Mouse (Mus musculus): ENCODE data around the gene Hist2h2aa1.
"Not testable (repeated sequence)": the region's sequence is repeated elsewhere in the genome, so short reads cannot be mapped to it uniquely, and the experiment has no call there.

Gene Hist2h2aa1

DNA sequence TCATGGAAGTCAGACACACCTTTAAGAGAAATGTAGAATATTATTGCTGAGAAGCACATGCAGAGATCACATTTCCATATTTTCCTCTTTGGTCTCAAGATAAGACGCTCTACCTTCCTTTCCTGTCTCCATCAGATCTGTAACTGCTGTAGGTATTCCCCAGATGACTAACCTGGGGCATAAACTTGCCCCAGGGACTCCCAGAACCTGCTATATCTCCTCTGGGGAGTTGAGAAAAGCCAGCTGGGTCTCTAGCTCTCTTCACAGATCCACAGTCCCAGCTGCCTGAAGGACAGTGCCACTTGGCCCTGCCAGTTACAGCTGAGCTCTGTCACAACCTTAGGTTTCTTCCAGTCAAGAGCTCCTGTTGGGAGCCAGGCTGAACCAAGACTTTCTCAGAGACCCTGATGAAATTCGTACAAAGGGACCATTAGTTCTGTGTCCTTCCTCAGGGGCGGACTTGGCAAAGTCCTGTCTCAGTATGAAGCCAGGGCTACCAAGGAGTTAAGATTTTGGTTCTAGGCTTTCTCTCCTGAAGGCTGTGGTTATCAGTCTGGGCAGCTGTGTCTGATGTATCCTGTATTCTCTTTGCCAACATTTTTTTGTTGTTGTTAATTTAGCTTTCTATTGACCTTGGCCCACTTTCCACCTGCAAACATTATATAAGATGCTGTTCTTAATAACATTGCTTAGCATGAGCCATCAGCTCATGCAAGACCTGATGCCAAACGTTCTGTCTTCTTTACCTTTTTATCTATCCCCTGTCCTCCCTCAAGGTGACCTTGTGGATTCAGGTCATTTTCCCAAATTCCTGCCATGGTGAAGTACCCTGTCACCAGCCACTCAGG lies 14.2 kb upstream of the Hist2h2aa1 start:
- no peak for DNase-seq

DNA sequence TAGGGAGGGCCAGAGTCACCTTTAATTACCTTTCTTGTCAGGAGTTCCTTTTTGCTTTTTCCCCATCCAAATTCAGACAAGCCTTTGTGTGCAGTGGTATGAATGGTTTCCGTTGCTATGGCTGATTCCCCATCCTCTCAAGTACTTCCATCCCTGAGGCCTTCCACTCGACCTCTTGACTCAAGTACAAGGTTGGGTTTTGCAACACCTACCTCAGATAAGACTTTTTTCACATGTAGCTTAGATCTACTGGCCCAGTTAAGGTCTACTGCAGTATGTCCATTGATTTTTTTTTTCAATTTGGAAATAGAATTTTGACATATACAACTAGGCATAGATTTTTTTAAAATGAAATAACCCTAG lies 13.6 kb upstream of the Hist2h2aa1 start:
- DNase-seq: no peak

DNA sequence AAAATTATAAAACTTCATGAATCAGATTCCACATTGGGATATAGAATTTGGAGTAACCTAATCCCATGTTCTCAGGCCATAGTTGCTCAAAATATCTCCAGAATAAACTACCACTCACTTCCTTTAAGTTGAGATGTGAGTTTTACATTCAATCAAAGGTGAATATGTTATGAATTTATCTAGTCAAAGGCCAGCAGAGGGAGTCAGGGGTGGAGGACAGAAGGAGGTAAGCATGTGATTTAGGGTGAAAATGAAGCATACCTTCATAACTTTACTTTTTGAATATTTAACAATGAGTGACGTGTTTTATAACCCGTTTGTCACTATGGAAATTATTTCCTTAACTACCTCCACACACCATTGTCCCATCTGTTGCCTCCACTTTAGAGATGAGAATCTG lies 10.4 kb upstream of the Hist2h2aa1 start:
- DNase-seq: no peak

DNA sequence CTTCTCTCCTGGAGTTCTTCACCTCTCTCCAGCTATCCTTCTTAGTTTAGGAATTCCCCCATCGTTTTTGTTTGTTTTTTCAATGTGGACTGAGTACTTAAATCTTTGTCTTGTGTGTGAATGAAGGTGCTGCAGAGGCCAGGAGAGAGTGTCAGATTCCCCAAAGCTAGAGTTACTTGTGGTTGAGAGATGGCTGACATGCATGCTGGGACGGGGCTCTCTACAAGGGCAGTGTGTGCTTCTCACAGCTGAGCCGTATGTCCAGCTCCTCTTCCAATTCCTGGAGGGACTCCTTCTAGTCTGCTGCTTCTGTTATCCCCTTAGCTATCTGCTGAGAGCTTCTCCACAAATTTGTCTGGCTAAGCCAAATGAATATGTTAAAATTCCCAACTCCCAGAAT lies 9.5 kb upstream of the Hist2h2aa1 start:
- DNase-seq: no peak

DNA sequence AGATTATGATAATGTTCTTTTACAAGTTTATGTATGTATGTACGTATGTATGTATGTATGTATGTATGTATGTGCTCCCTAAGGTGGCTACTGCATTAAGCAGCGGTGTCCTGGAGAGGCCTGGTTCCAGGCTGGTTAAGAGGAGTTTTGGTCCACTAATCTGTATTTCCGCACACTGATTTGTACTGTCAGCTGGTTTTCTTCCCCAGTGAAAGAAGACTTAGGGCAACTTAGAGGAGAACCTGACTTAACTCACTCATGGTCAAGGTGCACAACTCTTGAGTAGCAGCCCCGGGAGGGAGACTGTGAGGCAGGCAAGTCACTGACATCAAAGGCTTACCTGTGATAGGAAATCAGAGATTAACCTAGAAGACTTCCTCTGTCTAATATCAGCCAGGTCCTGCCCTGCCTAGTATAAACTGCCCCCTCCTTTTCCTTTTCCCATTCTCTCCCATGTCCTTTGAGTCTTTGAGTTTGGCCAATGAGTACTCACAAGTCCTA lies 8.4 kb upstream of the Hist2h2aa1 start:
- DNase-seq: no peak

DNA sequence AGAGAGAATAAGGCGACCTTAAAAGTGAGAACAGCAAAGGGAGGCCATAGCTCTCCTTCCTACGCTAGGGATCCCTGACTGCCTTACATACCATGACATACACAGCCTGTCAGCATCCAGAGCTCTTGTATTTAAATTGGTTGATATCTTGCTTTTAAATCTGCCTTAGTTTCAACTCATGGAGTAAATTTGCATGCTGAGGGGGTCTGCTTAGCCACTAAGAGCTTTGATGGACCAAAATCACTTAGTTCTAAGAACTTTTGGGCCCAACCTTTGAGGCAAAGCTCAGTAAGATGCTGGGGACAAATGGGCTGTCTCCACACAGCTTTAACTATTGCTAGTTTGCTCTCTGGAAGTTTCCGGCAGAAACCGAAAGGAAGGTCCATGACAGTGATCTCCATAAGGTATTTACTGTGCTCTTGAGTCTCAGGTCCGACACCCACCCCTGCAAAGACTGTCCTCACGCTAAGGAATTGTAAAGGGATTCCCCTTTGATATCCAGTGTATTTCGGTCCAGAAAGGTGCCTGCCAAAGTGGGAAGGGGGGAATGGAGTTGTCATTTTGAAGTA lies 7.9 kb upstream of the Hist2h2aa1 start:
- no peak for DNase-seq

DNA sequence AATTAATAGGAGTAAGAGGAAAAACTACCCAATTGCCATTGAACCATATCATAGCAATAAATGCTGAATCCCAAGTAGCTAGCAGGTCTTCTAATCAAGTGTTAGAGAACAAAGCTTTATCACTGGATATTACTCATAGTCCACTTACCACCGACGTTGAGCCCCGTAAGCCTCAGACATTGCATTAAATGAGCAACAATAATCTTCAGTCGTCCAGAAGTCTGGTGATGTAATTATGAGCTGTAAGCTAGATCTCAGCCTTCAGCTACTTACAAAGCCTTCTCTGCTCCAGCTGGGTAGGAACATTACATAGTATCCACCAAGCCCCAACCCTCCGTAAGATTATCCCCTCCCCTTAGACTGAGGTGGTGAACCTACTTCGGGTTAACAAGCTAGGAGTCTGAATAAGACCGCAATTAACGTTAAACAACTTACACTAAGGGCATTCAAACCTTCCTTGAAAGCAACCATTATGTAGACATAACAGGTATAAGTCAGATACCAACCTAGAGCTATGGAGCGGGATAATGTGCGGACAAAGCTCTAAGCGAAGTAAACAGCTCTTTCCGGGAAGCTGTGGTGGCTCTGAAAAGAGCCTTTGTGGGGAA lies 7.3 kb upstream of the Hist2h2aa1 start:
- DNase-seq: no peak

DNA sequence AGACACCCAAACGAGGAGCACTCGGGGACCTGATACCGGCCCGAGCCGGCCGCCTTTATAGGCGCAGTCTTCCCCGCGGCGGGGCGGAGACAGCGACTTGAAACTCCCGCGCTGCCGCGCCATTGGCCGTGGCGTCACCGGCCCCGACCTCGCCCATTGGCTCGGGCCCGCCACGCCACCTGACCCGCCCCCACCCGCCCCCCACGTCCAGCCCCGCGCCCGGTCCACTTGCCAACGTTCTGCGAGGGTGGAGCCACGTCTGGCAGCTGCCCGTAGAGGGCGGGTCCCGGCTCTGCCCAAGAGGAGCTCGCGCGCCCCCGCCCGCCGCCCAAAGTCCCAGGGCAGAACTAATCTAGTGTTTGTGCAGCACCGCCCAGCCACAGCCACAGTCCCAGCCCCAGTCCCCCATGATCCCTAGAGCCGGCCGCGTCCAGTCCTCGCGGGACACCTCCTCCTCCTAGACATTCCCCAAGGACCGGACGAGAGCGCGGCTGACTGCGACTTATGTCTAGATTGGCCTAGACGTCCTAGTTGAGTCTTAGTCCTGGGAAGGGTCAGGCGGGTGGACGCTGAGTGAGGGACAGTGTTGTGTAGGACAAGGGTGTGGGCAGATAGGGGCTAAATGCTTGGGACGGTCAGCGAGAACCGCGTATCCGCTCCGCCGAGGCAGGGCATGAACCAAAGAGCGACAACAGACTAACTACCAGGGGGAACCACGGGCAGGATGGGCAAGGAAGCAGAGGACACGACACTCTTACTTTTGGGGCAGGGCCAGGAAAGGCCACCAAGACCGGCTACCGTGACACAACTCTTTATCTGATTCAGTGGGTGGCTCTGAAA lies 6.1 kb upstream of the Hist2h2aa1 start, which contains the start of gene Hist2h3c2:
TSS of gene Hist2h3c2 (minus strand) at position 174 of the 840 bp plus-strand sequence.
- peak; percentile 68 for DNase-seq

DNA sequence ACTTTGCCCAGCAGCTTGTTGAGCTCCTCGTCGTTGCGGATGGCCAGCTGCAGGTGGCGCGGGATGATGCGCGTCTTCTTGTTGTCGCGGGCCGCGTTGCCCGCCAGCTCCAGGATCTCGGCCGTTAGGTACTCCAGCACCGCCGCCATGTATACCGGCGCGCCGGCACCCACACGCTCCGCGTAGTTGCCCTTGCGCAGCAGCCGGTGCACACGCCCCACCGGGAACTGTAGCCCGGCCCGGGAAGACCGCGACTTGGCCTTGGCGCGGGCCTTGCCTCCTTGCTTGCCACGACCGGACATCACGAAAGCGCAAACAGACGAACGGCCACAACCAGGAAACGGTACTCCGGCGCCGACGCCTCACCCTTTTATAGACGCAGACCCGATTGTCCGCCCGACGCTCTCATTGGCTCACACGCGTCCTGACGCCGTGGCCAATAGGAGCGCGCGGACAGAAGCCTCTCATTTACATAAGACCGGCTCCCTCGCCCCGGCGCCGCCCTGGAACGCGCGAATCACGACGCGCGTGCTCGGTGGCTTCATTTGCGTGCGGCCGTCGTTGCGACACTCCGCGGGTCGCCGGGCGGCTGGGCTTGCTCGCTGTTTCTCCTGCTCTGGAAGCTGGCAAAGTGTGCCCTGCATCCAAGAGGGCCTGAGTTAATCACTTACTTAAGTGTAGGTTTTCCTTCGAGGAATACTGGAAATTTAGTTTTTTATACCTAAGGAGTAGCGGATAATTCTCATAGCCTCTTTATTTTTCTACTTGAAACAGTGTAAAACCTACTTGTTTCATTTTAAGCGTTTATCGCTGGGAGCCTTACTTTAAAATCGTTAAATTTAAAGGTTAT lies 5.1 kb upstream of the Hist2h2aa1 start, which contains the start of gene Hist2h2aa2:
TSS of gene Hist2h2aa2 (minus strand) at position 328 of the 850 bp plus-strand sequence.
- DNase-seq: peak; percentile 96

DNA sequence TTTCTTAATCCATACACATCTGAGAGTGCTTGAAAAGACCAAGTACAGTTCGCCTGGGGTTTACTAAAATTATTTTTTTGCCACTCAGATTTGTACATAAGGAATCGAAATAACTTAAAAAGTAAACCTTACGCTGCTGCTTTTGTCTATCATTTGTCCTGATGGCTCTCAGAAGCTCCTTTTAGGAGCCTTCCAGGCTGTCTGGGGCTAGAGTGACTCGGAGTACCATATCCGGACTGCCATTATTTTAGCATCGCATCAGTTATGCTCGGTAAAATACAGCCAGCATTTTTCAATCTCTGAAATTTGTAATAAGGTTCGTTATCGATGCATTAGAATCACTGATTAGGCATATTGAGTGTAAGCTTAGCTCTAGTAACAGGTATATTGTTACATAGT lies 4.5 kb upstream of the Hist2h2aa1 start:
- no peak for DNase-seq

DNA sequence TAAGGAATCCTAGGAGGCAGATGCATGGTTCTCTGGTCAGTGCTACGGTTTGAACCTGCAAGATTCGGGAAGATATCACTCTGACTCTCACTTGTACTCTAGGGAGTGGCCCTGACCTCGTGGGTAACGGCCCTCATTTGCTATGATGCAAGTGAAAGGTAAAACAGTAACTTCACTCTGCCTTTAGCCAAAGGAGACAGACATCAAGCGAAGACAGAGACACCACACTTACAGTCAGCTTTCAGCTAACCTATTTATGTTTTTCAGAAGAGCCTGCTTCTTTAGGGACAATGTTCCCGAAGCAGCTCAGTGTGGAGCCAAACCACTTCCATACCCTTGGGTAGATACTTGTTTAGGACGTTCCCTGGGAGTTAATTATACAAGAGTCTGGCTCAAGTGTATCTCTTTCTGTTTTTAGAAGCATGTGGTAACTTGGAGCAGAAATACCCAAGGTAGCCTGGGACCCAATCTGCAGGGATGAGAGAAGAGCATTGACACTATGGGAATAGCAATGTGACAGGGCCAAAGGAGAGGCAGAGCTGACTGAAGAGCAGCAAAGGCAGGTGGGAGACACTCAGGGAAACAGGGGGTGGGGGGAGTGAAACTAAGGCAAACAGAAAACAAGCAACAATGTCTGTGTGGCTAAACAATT lies 1.2 kb upstream of the Hist2h2aa1 start:
- no peak for DNase-seq

DNA sequence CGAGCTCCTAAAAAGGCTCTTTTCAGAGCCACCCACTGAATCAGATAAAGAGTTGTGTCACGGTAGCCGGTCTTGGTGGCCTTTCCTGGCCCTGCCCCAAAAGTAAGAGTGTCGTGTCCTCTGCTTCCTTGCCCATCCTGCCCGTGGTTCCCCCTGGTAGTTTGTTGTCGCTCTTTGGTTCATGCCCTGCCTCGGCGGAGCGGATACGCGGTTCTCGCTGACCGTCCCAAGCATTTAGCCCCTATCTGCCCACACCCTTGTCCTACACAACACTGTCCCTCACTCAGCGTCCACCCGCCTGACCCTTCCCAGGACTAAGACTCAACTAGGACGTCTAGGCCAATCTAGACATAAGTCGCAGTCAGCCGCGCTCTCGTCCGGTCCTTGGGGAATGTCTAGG lies 721 bp downstream of the Hist2h2aa1 start:
- not testable (repeated sequence) for DNase-seq

DNA sequence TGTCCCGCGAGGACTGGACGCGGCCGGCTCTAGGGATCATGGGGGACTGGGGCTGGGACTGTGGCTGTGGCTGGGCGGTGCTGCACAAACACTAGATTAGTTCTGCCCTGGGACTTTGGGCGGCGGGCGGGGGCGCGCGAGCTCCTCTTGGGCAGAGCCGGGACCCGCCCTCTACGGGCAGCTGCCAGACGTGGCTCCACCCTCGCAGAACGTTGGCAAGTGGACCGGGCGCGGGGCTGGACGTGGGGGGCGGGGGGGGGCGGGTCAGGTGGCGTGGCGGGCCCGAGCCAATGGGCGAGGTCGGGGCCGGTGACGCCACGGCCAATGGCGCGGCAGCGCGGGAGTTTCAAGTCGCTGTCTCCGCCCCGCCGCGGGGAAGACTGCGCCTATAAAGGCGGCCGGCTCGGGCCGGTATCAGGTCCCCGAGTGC lies 1.1 kb downstream of the Hist2h2aa1 start, which contains the start of gene Hist2h3c1:
TSS of gene Hist2h3c1 (plus strand) at position 259 of the 430 bp plus-strand sequence.
- not testable (repeated sequence) for DNase-seq

DNA sequence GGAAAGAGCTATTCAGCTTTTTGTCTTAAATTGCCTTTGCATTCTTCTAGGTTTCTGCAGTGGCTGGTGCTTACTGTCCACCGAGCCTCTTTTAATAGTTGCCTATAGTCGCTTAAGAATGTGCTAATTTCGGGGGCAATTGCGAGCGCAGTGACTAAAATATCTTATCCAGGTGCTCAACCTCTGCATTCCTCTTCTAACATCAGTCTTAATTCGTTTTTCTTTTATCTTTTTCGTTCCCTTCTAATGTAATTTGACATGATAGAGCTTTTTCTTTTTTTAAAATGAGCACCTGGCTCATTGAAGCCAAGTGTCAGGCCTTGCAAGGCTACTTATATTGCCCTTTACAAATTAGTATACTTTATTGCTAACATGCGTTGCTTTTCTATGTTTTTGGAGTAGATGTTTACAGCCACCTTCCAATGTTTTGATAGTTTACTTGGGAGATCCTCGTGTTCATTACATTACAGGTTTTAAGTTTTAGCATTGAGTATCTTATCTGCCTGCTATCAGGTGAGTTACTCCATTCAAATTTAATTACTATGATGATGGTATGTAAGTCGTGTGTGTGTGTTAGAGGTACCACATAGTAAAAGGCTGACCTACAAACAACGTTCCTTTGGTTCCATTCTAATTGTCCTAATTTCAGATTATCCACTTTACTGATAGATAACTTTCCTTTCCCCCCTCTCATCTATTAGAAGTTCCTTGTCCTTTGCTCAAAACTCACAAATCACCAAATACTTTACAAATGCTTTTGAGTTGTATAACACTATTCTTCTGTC lies 2.3 kb downstream of the Hist2h2aa1 start:
- peak; percentile 59 for DNase-seq

DNA sequence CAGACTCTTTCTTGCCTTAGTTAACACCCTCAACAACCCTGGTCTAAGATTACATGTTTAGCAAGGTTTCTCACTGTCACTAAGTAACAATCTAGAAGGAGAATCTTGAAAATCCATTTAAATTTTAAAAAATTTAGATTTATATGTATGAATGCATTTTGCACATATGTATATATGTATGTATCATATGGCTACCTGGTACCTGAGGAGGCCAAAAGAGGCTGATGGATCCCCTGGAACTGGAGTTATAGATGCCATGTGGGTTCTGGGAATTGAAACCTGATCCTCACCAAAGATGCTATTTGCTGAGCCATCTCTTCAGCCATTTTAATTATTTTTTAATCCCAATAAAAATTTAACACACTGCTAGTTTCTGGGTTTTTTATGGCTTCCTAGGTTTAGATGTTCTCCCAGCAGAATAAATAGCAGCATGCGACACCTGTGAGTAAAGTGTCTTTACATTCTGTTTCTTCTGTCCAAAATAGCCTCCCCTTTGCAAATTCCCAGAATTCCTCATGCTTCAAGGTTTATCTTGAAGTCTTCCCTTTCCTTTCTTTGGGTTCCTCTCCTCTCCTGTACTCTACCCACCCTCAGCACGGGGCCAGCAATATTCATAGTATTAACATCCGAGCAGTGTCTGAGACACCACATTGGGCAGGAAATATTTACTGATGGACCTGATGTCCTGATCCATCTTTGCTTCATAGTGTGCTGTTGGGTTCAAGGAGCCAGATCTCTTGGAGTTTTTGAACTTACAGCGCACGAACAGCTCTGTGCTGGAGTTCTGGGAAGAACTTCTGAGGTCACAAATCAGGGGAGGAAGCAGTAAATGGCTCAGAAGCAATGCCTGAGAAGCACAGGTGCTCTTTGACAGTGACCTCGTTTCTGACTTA lies 3.1 kb downstream of the Hist2h2aa1 start:
- no peak for DNase-seq

DNA sequence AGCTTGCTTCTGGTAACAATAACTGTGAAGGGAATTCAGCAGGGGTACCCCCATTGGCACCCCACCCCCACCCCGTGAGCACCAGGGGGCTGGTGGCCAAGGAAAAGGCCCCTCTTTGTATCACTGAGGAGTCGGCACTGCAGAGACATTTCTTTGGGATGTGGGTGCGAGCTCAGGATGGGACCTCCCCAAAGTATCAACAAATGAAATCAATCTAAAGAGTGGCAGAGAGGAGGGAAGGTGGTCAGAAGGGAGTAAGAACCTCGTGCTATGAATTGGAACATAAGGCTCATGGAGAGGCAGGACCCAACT lies 3.7 kb downstream of the Hist2h2aa1 start:
- DNase-seq: no peak

DNA sequence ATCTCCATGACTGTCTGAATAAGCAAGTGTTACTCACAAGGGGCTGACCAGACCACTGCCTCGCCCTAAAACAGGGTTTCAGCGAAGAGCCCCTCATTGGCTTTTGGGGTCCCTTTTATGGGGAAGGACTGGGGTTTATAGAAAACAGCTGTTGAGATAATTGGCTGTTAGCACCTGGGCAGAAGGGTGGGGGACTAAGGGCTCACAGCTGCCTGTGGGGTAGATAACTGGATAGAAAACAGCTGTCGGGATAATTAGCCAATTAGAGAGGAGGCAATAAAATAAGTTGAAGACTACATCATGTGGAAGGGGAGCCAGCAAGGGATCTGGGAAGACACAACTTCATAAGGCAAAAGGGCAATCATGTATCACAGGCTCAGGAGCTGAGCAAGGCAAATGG lies 5.6 kb downstream of the Hist2h2aa1 start:
- no peak for DNase-seq

DNA sequence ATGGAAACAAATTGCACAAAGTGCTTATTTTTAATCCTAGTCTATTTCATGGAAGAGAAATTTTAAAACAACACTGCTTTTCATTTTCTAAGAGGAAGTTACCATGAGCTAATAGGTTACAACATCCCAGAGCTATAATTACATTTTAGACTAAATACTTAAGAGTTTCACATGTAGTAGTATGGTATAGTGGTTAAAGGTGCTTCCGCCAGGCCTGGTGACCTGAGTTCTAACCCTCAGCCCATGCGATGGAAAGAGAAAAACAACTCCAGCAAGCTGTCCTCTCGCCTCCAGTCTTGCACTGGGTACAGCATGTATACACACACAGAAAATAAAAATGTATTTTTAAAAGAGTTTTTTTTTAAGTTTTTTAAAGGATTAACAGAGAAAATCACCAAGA lies 6.5 kb downstream of the Hist2h2aa1 start:
- no peak for DNase-seq

DNA sequence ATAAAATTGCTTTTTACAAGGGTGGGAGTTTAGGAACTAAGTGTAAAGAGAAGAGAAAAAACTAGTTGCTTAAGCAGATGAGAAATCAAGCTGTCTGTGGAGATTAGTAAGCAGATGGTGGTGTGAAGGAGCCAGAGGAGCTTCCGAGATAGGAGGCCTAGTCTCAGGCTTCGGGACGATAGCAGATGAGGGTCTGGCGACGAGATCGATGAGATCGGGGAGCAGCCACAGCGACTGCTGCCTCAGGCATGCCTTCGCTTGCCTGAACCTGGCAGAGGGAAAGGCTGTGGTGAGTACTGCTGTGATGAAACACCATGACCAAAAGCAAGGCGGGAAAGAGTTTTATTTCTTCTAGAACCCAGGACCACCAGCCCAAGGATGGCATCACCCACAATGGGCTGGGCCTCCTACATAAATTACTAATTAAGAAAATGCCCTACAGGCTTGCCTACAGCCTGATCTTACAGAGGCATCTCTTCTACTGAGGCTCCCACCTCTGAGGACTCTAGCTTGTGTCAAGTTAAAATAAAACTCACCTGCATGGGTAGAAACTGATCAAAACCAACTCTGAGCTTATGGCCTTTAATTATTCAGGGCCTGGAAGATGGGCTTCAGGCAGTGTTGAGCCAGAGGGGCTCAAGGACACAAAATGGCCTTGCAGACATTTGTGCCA lies 9.5 kb downstream of the Hist2h2aa1 start:
- no peak for DNase-seq

All from cerebellum, adult 9-10 months (tissue).